In genomic region chr9:107734567-107734971, GRCm38 (mm10) we compare ENCODE assay signal across 9 mouse cellular contexts. TPM values are rescaled to one million over a fixed set of nuclear protein-coding genes. Genes with fewer than 3 reads are reported as not detected.
DNase-seq lines count a peak whose midpoint lies in the region; ATAC-seq and TF ChIP-seq lines count a peak whose summit lies in the region.
"Had no signal": no experiment of that assay in that cellular context is flagged by ENCODE, and none has a peak within 500 bp of the region (broad histone marks: within the 10 kb centered on the region; RNA-seq: fewer than 3 reads in every experiment).

No protein-coding gene starts in this region.

- H3K4me1 ChIP-seq in E14TG2a.4 (replicated peaks; ENCODE audit: low read depth, low read length) = peaks cover 65% of the 10 kb centered on the region
- peaks cover 50% of the 10 kb centered on the region for H3K4me1 ChIP-seq in forebrain, embryonic 15.5 days
- peaks cover 57% of the 10 kb centered on the region for H3K4me1 ChIP-seq in limb, embryonic 15.5 days

- ATAC-seq in forebrain, embryonic 15.5 days (replicated peaks) = no peak
- ATAC-seq in limb, embryonic 15.5 days (ENCODE audit: insufficient number of reproducible peaks, low FRiP score, low TSS enrichment, low read depth) = no peak

- TF ChIP-seq CTCF in E14TG2a.4 (conservative IDR thresholded peaks at IDR 0.05; ENCODE audit: low read length) = no peak

- WGBS in forebrain, embryonic 15.5 days = 14% methylated on average over 7 of the region's 7 CpGs
- WGBS in limb, embryonic 15.5 days = 38% methylated on average over 7 of the region's 7 CpGs

- peaks cover 27% of the 10 kb centered on the region for H3K27me3 ChIP-seq in E14TG2a.4 (ENCODE audit: insufficient read depth, low read length)
- H3K27me3 ChIP-seq in forebrain, embryonic 15.5 days = no peaks in the 10 kb centered on the region
- H3K27me3 ChIP-seq in limb, embryonic 15.5 days = no peaks in the 10 kb centered on the region

- DNase-seq in embryo, embryonic 11 days = peak; percentile 23
- no peak for DNase-seq in embryo, embryonic 10 days (ENCODE audit: low spot score)
- DNase-seq in c-Kit-positive CD71-positive TER-119-positive erythroid progenitor cells, embryonic 14.5 days (ENCODE audit: low spot score) = no peak
- DNase-seq in adrenal gland, postnatal 10 days = no peak
- DNase-seq in right cerebral cortex, postnatal 14 days = no peak

- H3K4me2 ChIP-seq in forebrain, embryonic 15.5 days (replicated peaks) = no peak overlapping the region
- H3K4me2 ChIP-seq in limb, embryonic 15.5 days = no peak overlapping the region

- H3K9ac ChIP-seq in forebrain, embryonic 15.5 days (replicated peaks) = no peak overlapping the region
- H3K9ac ChIP-seq in limb, embryonic 15.5 days = 0 out of 2 replicates have a peak overlapping the region, but pooled peaks have one; percentile 20

- H3K4me3 ChIP-seq in E14TG2a.4 (replicated peaks; ENCODE audit: low read length) = peak overlapping the region; percentile 17; the same call in 1 of the 2 replicates
- H3K4me3 ChIP-seq in forebrain, embryonic 15.5 days = no peak overlapping the region
- H3K4me3 ChIP-seq in limb, embryonic 15.5 days = no peak overlapping the region

- H3K36me3 ChIP-seq in E14TG2a.4 (ENCODE audit: insufficient read depth, low read length) = peaks cover 15% of the 10 kb centered on the region
- H3K36me3 ChIP-seq in forebrain, embryonic 15.5 days = peaks cover 14% of the 10 kb centered on the region
- peaks cover 14% of the 10 kb centered on the region for H3K36me3 ChIP-seq in limb, embryonic 15.5 days

- H3K9me3 ChIP-seq in E14TG2a.4 (ENCODE audit: low read length) = no peaks in the 10 kb centered on the region
- no peaks in the 10 kb centered on the region for H3K9me3 ChIP-seq in forebrain, embryonic 15.5 days
- H3K9me3 ChIP-seq in limb, embryonic 15.5 days = no peaks in the 10 kb centered on the region

- H3K27ac ChIP-seq in forebrain, embryonic 15.5 days (replicated peaks) = peak overlapping the region; percentile 59
- peak overlapping the region; percentile 85 for H3K27ac ChIP-seq in limb, embryonic 15.5 days

RNA-seq across cellular contexts. Expression of gene Sema3f, which starts 24.3 kb away (rescaled TPM):
- polyA plus RNA-seq in forebrain, embryonic 15.5 days (2015; fragmentation: Nextera tagmentation; extraction: Ambion mirVana) = 13.7 and 14.6 TPM in 2 replicates
- 26.6 and 38.2 TPM in 2 replicates for polyA plus RNA-seq in limb, embryonic 15.5 days (2015; fragmentation: Nextera tagmentation; extraction: Ambion mirVana)
- total RNA-seq in adrenal gland, postnatal 10 days (2021) = 10 to 100 TPM; 20.2 to 24.8 TPM

RNA-seq across cellular contexts. Expression of gene Rbm5, which starts 36.2 kb away (rescaled TPM):
- polyA plus RNA-seq in forebrain, embryonic 15.5 days (2015; fragmentation: Nextera tagmentation; extraction: Ambion mirVana) = 283 and 284 TPM in 2 replicates
- polyA plus RNA-seq in limb, embryonic 15.5 days (2015; fragmentation: Nextera tagmentation; extraction: Ambion mirVana) = 193 and 212 TPM in 2 replicates
- 100 to 1,000 TPM in 1 of 2 experiments, 10 to 100 TPM in 1; 97.7 to 131 TPM for total RNA-seq in adrenal gland, postnatal 10 days (2021)

RNA-seq across cellular contexts. Expression of gene Gnat1, which starts 55.1 kb away (rescaled TPM):
- polyA plus RNA-seq in forebrain, embryonic 15.5 days (2015; fragmentation: Nextera tagmentation; extraction: Ambion mirVana) = 1.7 and 1.8 TPM in 2 replicates
- 2.8 TPM in 2 replicates for polyA plus RNA-seq in limb, embryonic 15.5 days (2015; fragmentation: Nextera tagmentation; extraction: Ambion mirVana)
- total RNA-seq in adrenal gland, postnatal 10 days (2021) = under 1 TPM; 0.33 to 0.42 TPM
- total RNA-seq: megakaryocyte progenitor cell, adult 5-6 weeks had no signal
